Mouse (Mus musculus) C2C12 (cell line): ENCODE measurements around the gene Rbms3. TPM values are rescaled to one million over a fixed set of nuclear protein-coding genes. Genes with fewer than 3 reads are reported as not detected.

Experiments
- H3K27me3 ChIP-seq: one replicate; pipeline ENCODE4 v1.6.1; 2011; ENCODE audit not compliant: control insufficient read depth, insufficient read depth, insufficient read length
- H3K36me3 ChIP-seq: one replicate; pipeline ENCODE4 v1.6.1; 2011; ENCODE audit not compliant: control insufficient read depth, insufficient read depth
- H3K4me3 ChIP-seq: one replicate; pipeline ENCODE4 v1.5.1; 2011; ENCODE audit warnings: mild to moderate bottlenecking, control low read depth; ENCODE audit not compliant: poor library complexity, insufficient read depth, severe bottlenecking
- H3K79me2 ChIP-seq: one replicate; pipeline ENCODE4 v1.6.1; 2011; ENCODE audit not compliant: control insufficient read depth, insufficient read depth
- H3K79me3 ChIP-seq: one replicate; pipeline ENCODE4 v1.6.1; 2011; ENCODE audit warnings: low read depth, control low read depth
- H3ac ChIP-seq: one replicate; pipeline ENCODE3; 2011; ENCODE audit warnings: low read depth; ENCODE audit not compliant: control insufficient read depth, insufficient read length
- CEBPB ChIP-seq: IDR thresholded peaks from one replicate; pipeline ENCODE4 v1.6.1; 2011; ENCODE audit warnings: low read depth, mild to moderate bottlenecking, control low read depth, moderate library complexity
- CTCF ChIP-seq: IDR thresholded peaks from one replicate; pipeline ENCODE4 v1.5.1; 2011; ENCODE audit not compliant: control insufficient read depth, insufficient read depth, insufficient read length
- FOSL1 ChIP-seq: IDR thresholded peaks from one replicate; pipeline ENCODE4 v1.8.0; 2011; ENCODE audit warnings: mild to moderate bottlenecking, low read length; ENCODE audit not compliant: poor library complexity, insufficient read depth, severe bottlenecking
- MAX ChIP-seq: IDR thresholded peaks from one replicate; pipeline ENCODE4 v1.6.1; 2011; ENCODE audit warnings: mild to moderate bottlenecking, control low read depth
- MYOD1 ChIP-seq: IDR thresholded peaks from one replicate; pipeline ENCODE4 v1.6.1; 2011; ENCODE audit warnings: low read depth; ENCODE audit not compliant: control insufficient read depth, insufficient read length
- MYOG ChIP-seq: IDR thresholded peaks from one replicate; pipeline ENCODE4 v1.6.1; 2011; ENCODE audit not compliant: control insufficient read depth, insufficient read length; ENCODE audit errors: extremely low read depth
- USF1 ChIP-seq: IDR thresholded peaks from one replicate; pipeline ENCODE4 v1.6.1; 2011; ENCODE audit warnings: low read depth, mild to moderate bottlenecking, control low read depth, moderate library complexity
- polyA plus RNA-seq: library from polyadenylated mRNA; unstranded; fragments of >200 nt; fragmentation: generic; extraction: Trizol; gene quantifications from one replicate; pipeline ENCODE4 v1.2.1, GENCODE M21; 2012; ENCODE audit warnings: missing spikeins

The Rbms3 gene
- polyA plus RNA-seq, 1 experiment, result 2.7 TPM

GRCm38 (mm10) chr9:117102198-117102930 is 527.3 kb downstream of the Rbms3 start:
- no peaks in the 10 kb centered on the region for H3K36me3 ChIP-seq
- H3K79me2 ChIP-seq, result no peaks in the 10 kb centered on the region
- no peak overlapping the region for H3ac ChIP-seq
- no peaks in the 10 kb centered on the region for H3K79me3 ChIP-seq
- TF ChIP-seq FOSL1 (no peak), CTCF (no peak), CEBPB (no peak)
- H3K27me3 ChIP-seq, result no peaks in the 10 kb centered on the region
- no peak overlapping the region for H3K4me3 ChIP-seq

GRCm38 (mm10) chr9:117100181-117100580 is 529.5 kb downstream of the Rbms3 start:
- H3ac ChIP-seq, result no peak overlapping the region
- TF ChIP-seq USF1 (no peak), CTCF (no peak), CEBPB (no peak), MYOG (no peak), MAX (no peak), MYOD1 (no peak), FOSL1 (no peak)
- no peaks in the 10 kb centered on the region for H3K36me3 ChIP-seq
- no peak overlapping the region for H3K4me3 ChIP-seq
- H3K79me3 ChIP-seq, result no peaks in the 10 kb centered on the region
- no peaks in the 10 kb centered on the region for H3K79me2 ChIP-seq
- no peaks in the 10 kb centered on the region for H3K27me3 ChIP-seq

- Histone ChIP-seq H3K79me2 (no peaks in the 10 kb centered on the region), H3K4me3 (no peak overlapping the region), H3ac (no peak overlapping the region), H3K79me3 (no peaks in the 10 kb centered on the region), H3K36me3 (no peaks in the 10 kb centered on the region), H3K27me3 (no peaks in the 10 kb centered on the region)
- TF ChIP-seq CTCF (no peak), CEBPB (no peak), MAX (no peak), MYOG (no peak), USF1 (no peak), MYOD1 (no peak), FOSL1 (no peak)
Measured at GRCm38 (mm10) chr9:117093551-117093950, 536.2 kb downstream of the Rbms3 start.

DNA sequence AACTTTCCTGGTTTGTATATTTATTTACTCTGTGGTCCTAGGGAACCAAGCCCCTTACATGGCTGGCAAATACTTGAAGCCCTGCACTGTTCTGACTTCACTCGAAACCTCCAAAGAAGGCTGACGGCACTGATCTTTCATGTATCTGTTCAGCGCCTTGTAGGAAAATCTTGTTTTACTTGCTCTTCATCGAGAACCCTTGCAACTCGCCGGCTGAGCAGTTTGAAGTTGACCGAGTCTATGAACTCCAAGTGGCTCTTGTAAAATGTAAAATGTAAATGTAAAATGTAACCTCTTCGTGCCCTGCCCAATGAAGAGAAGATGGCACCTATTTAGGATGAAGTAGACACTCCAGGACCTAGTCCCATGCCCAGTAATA is 537.5 kb downstream of the Rbms3 start:
- TF ChIP-seq MAX, result no peak
- TF ChIP-seq CEBPB, result no peak
- TF ChIP-seq FOSL1, result no peak
- TF ChIP-seq MYOD1, result no peak
- TF ChIP-seq CTCF, result no peak
- TF ChIP-seq USF1, result no peak
- TF ChIP-seq MYOG, result no peak
- Histone ChIP-seq H3K79me3 (no peaks in the 10 kb centered on the region), H3ac (no peak overlapping the region), H3K36me3 (no peaks in the 10 kb centered on the region), H3K27me3 (no peaks in the 10 kb centered on the region), H3K4me3 (no peak overlapping the region), H3K79me2 (no peaks in the 10 kb centered on the region)

DNA sequence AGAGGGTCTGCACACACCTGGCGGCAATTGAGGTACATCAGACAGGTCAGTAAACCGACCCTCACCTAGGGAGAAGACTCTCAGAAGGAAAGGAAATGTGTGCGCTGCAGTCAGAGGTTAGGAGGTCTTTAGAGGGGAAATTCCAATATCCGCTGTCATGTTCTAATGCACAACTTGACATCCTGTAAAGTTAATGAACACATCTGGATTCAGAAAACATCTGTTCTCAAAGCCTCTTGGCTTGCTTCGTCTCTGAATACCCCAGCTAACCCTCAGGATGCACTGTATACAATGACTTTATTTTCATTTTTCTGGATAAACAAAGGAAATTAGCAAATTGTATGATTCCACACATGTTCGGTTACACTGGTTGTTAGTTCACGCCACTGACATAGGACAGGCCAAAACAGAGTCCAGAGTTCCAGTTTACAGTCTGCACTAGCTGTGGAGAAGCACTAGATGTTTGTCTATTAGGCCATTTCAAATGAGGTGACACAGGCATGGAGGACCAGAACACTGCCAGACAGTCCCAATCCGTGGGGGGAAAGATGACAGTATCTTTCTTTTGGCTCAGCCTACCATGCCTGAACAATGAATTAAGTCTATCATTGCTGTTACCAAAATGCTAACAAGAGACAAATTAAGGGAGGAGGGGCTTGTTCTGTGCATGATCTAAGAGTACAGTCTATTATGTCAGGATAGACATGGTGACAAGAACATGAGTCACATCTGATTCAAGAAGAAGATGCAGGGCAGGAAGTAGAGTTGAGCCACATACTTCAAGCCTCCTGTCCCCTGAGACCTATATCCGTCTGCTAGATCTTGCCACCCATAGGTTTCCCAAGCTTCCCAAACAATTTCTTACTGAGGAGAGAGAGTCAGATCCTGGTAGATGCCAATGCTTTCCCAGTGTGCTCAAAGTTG is 538.2 kb downstream of the Rbms3 start:
- TF ChIP-seq CTCF, result no peak
- TF ChIP-seq CEBPB, result no peak
- TF ChIP-seq FOSL1, result no peak
- no peak for TF ChIP-seq USF1
- TF ChIP-seq MAX, result no peak
- no peak for TF ChIP-seq MYOG
- TF ChIP-seq MYOD1, result no peak
- Histone ChIP-seq H3K4me3 (no peak overlapping the region), H3K79me2 (no peaks in the 10 kb centered on the region), H3K79me3 (no peaks in the 10 kb centered on the region), H3K36me3 (no peaks in the 10 kb centered on the region), H3K27me3 (no peaks in the 10 kb centered on the region), H3ac (no peak overlapping the region)
